Mouse (Mus musculus) thymus, postnatal 14 days (tissue): ENCODE data around the gene Emsy.

Experiments
- DNase-seq: peaks from one replicate; pipeline ENCODE4 v3.0.0; 2021

Emsy gene

GRCm38 (mm10) chr7:98541564-98541963 lies 115.0 kb downstream of the Emsy start:
- DNase-seq = no peak

- no peak for DNase-seq
These were observed 115.7 kb downstream of the Emsy start for GRCm38 (mm10) chr7:98540879-98541278.

GRCm38 (mm10) chr7:98537967-98538573 lies 118.5 kb downstream of the Emsy start:
- no peak for DNase-seq

- no peak for DNase-seq
These were observed 119.2 kb downstream of the Emsy start for GRCm38 (mm10) chr7:98537210-98537966.
